Mouse (Mus musculus): ENCODE measurements around the gene Tnfrsf4. TPM values are rescaled to one million over a fixed set of nuclear protein-coding genes. Genes with fewer than 3 reads are reported as not detected.
A peak's percentile ranks its signal among the peaks of the same experiment; 100 is the strongest.

Tnfrsf4 gene
- polyA plus RNA-seq, 1 experiment, result 81.3 TPM

- no peak for TF ChIP-seq POLR2A (IDR thresholded peaks at IDR 0.05; ENCODE audit: control insufficient read depth, extremely low read depth, insufficient read depth, low read length, poor library complexity)
- TF ChIP-seq CTCF (IDR thresholded peaks at IDR 0.05; ENCODE audit: borderline replicate concordance, control insufficient read depth, extremely low read depth, insufficient read depth, low read length, poor library complexity), result no peak
- Histone ChIP-seq H3K27me3 (ENCODE audit: control insufficient read depth, insufficient read depth, low read length) (no peaks in the 10 kb centered on the region), H3K4me1 (replicated peaks; ENCODE audit: control insufficient read depth, insufficient read depth, low read length) (no peaks in the 10 kb centered on the region), H3K27ac (ENCODE audit: control insufficient read depth, insufficient read depth, low read length) (no peak overlapping the region), H3K4me3 (ENCODE audit: control insufficient read depth, insufficient read depth, low read length) (no peak overlapping the region), H3K36me3 (ENCODE audit: control insufficient read depth, insufficient read depth, low read length) (no peaks in the 10 kb centered on the region)
- 80% methylated on average over 12 of the region's 12 CpGs for WGBS
- no peak for DNase-seq
These were observed 32.1 kb upstream of the Tnfrsf4 start for GRCm38 (mm10) chr4:155981436-155982082.

- Histone ChIP-seq H3K27ac (ENCODE audit: control insufficient read depth, insufficient read depth, low read length) (no peak overlapping the region), H3K27me3 (ENCODE audit: control insufficient read depth, insufficient read depth, low read length) (no peaks in the 10 kb centered on the region), H3K4me1 (replicated peaks; ENCODE audit: control insufficient read depth, insufficient read depth, low read length) (no peaks in the 10 kb centered on the region), H3K4me3 (ENCODE audit: control insufficient read depth, insufficient read depth, low read length) (no peak overlapping the region), H3K36me3 (ENCODE audit: control insufficient read depth, insufficient read depth, low read length) (no peaks in the 10 kb centered on the region)
- 47% methylated on average over 2 of the region's 2 CpGs for WGBS
- DNase-seq, result no peak
- TF ChIP-seq POLR2A (IDR thresholded peaks at IDR 0.05; ENCODE audit: control insufficient read depth, extremely low read depth, insufficient read depth, low read length, poor library complexity), result no peak
- no peak for TF ChIP-seq CTCF (IDR thresholded peaks at IDR 0.05; ENCODE audit: borderline replicate concordance, control insufficient read depth, extremely low read depth, insufficient read depth, low read length, poor library complexity)
These were observed 29.9 kb upstream of the Tnfrsf4 start for GRCm38 (mm10) chr4:155983788-155984187.

GRCm38 (mm10) chr4:155991211-155991907, 22.3 kb upstream of the Tnfrsf4 start:
- Histone ChIP-seq H3K27me3 (ENCODE audit: control insufficient read depth, insufficient read depth, low read length) (no peaks in the 10 kb centered on the region), H3K4me3 (ENCODE audit: control insufficient read depth, insufficient read depth, low read length) (peak overlapping the region; percentile 63), H3K36me3 (ENCODE audit: control insufficient read depth, insufficient read depth, low read length) (0 out of 2 replicates have a peak, but pooled peaks cover 3% of the 10 kb centered on the region), H3K4me1 (replicated peaks; ENCODE audit: control insufficient read depth, insufficient read depth, low read length) (peaks cover 12% of the 10 kb centered on the region), H3K27ac (ENCODE audit: control insufficient read depth, insufficient read depth, low read length) (no peak overlapping the region)
- TF ChIP-seq CTCF (IDR thresholded peaks at IDR 0.05; ENCODE audit: borderline replicate concordance, control insufficient read depth, extremely low read depth, insufficient read depth, low read length, poor library complexity) (no peak), POLR2A (IDR thresholded peaks at IDR 0.05; ENCODE audit: control insufficient read depth, extremely low read depth, insufficient read depth, low read length, poor library complexity) (no peak)
- WGBS, result 72% methylated on average over 22 of the region's 22 CpGs
- peak; percentile 16 for DNase-seq

GRCm38 (mm10) chr4:155991908-155992230, 21.8 kb upstream of the Tnfrsf4 start:
- WGBS, result 13% methylated on average over 37 of the region's 37 CpGs
- DNase-seq, result no peak
- H3K4me3 ChIP-seq (ENCODE audit: control insufficient read depth, insufficient read depth, low read length), result peak overlapping the region; percentile 63
- H3K27ac ChIP-seq (ENCODE audit: control insufficient read depth, insufficient read depth, low read length), result no peak overlapping the region
- no peaks in the 10 kb centered on the region for H3K27me3 ChIP-seq (ENCODE audit: control insufficient read depth, insufficient read depth, low read length)
- peaks cover 7% of the 10 kb centered on the region for H3K36me3 ChIP-seq (ENCODE audit: control insufficient read depth, insufficient read depth, low read length)
- TF ChIP-seq POLR2A (IDR thresholded peaks at IDR 0.05; ENCODE audit: control insufficient read depth, extremely low read depth, insufficient read depth, low read length, poor library complexity), result no peak
- TF ChIP-seq CTCF (IDR thresholded peaks at IDR 0.05; ENCODE audit: borderline replicate concordance, control insufficient read depth, extremely low read depth, insufficient read depth, low read length, poor library complexity), result no peak
- peaks cover 12% of the 10 kb centered on the region for H3K4me1 ChIP-seq (replicated peaks; ENCODE audit: control insufficient read depth, insufficient read depth, low read length)

- H3K27me3 ChIP-seq (ENCODE audit: control insufficient read depth, insufficient read depth, low read length), result no peaks in the 10 kb centered on the region
- peaks cover 10% of the 10 kb centered on the region for H3K36me3 ChIP-seq (ENCODE audit: control insufficient read depth, insufficient read depth, low read length)
- DNase-seq, result peak; percentile 84
- H3K4me3 ChIP-seq (ENCODE audit: control insufficient read depth, insufficient read depth, low read length), result peak within 1 kb of the TSS; percentile 63
- under 1% methylated on average over 99 of the region's 99 CpGs for WGBS
- peaks cover 12% of the 10 kb centered on the region for H3K4me1 ChIP-seq (replicated peaks; ENCODE audit: control insufficient read depth, insufficient read depth, low read length)
- peak within 1 kb of the TSS; percentile 67 for H3K27ac ChIP-seq (ENCODE audit: control insufficient read depth, insufficient read depth, low read length)
- TF ChIP-seq CTCF (IDR thresholded peaks at IDR 0.05; ENCODE audit: borderline replicate concordance, control insufficient read depth, extremely low read depth, insufficient read depth, low read length, poor library complexity) (peak; percentile 99), POLR2A (IDR thresholded peaks at IDR 0.05; ENCODE audit: control insufficient read depth, extremely low read depth, insufficient read depth, low read length, poor library complexity) (peak; percentile 54; the same call in 1 of the 2 replicates)
These were observed 21.3 kb upstream of the Tnfrsf4 start, which contains the start of the genes B3galt6 and Sdf4 for GRCm38 (mm10) chr4:155992241-155992905. Gene B3galt6 (minus strand): TSS chr4:155992649. Gene Sdf4 (plus strand): TSS chr4:155992872.

GRCm38 (mm10) chr4:155992906-155993547, 20.6 kb upstream of the Tnfrsf4 start:
- under 1% methylated on average over 70 of the region's 70 CpGs for WGBS

More at GRCm38 (mm10) chr4:155992906-155993547, 20.6 kb upstream of the Tnfrsf4 start:
- peaks cover 16% of the 10 kb centered on the region for H3K36me3 ChIP-seq (ENCODE audit: control insufficient read depth, insufficient read depth, low read length)
- peak; percentile 96 for DNase-seq
- peak overlapping the region; percentile 61 for H3K4me3 ChIP-seq (ENCODE audit: control insufficient read depth, insufficient read depth, low read length)
- peak overlapping the region; percentile 67 for H3K27ac ChIP-seq (ENCODE audit: control insufficient read depth, insufficient read depth, low read length)
- H3K27me3 ChIP-seq (ENCODE audit: control insufficient read depth, insufficient read depth, low read length), result no peaks in the 10 kb centered on the region
- 0 out of 2 replicates have a peak, but pooled peaks have one; percentile 13 for TF ChIP-seq POLR2A (IDR thresholded peaks at IDR 0.05; ENCODE audit: control insufficient read depth, extremely low read depth, insufficient read depth, low read length, poor library complexity)
- no peak for TF ChIP-seq CTCF (IDR thresholded peaks at IDR 0.05; ENCODE audit: borderline replicate concordance, control insufficient read depth, extremely low read depth, insufficient read depth, low read length, poor library complexity)
- peaks cover 12% of the 10 kb centered on the region for H3K4me1 ChIP-seq (replicated peaks; ENCODE audit: control insufficient read depth, insufficient read depth, low read length)

All from thymus, adult 2 months (tissue).